Mouse (Mus musculus) CH12.LX (cell line): Measurements from ENCODE around the gene Chmp2a. TPM values are rescaled to one million over a fixed set of nuclear protein-coding genes. Genes with fewer than 3 reads are reported as not detected.

ENCODE experiments used
- DNase-seq: peaks from one replicate; pipeline ENCODE4 v3.0.0-alpha.2; 2013; ENCODE audit errors: extremely low read depth
- H3K27ac ChIP-seq: 2 replicates; pipeline ENCODE4 v1.5.1; 2012; ENCODE audit warnings: low read depth, mild to moderate bottlenecking, control low read depth, moderate library complexity; ENCODE audit not compliant: insufficient read depth
- H3K27me3 ChIP-seq: replicated peaks from 2 replicates; pipeline ENCODE3; 2012; ENCODE audit warnings: inconsistent platforms
- H3K36me3 ChIP-seq, 2 experiments: replicated peaks in 1 of 2; 2 replicates each; pipeline versions ENCODE3 to v1.6.1; 2012; ENCODE audit warnings: inconsistent platforms in 1 of 2, low read length in 1 of 2, mild to moderate bottlenecking in 1 of 2, mixed read lengths in 1 of 2, moderate library complexity in 1 of 2; ENCODE audit not compliant: control insufficient read depth in 1 of 2, insufficient read depth in 1 of 2
- H3K4me1 ChIP-seq, 2 experiments: 2 replicates each; pipeline ENCODE4 v1.6.1; 2012; ENCODE audit warnings: inconsistent platforms in 1 of 2, moderate library complexity in 1 of 2; ENCODE audit not compliant: insufficient read depth in 2 of 2, control insufficient read depth in 1 of 2
- H3K4me2 ChIP-seq: 2 replicates; pipeline ENCODE4 v1.6.1; 2012; ENCODE audit warnings: low read depth, mild to moderate bottlenecking, control low read depth; ENCODE audit not compliant: poor library complexity, insufficient read depth, severe bottlenecking
- H3K4me3 ChIP-seq, 3 experiments: fragments of 150-350 bp in 1 of 3; sonication (generic) in 1 of 3; replicated peaks in 1 of 3; 2 replicates each; pipeline versions ENCODE3 to v1.5.1; 2011 to 2012; ENCODE audit warnings: low read depth in 2 of 3, low read length in 2 of 3, mild to moderate bottlenecking in 2 of 3, moderate library complexity in 2 of 3, control low read depth in 1 of 3, improper control_type of control experiment in 1 of 3, inconsistent platforms in 1 of 3, mixed read lengths in 1 of 3; ENCODE audit not compliant: poor library complexity in 1 of 3
- H3K79me2 ChIP-seq: replicated peaks from 2 replicates; pipeline ENCODE4 v1.6.1; 2012; ENCODE audit warnings: mild to moderate bottlenecking, moderate library complexity; ENCODE audit not compliant: control insufficient read depth, poor library complexity, insufficient read depth, severe bottlenecking; ENCODE audit errors: extremely low read depth
- H3K9ac ChIP-seq: 2 replicates; pipeline ENCODE4 v1.6.1; 2012; ENCODE audit warnings: low read depth, mild to moderate bottlenecking, control low read depth, moderate library complexity; ENCODE audit not compliant: insufficient read depth
- H3K9me3 ChIP-seq: replicated peaks from 2 replicates; pipeline ENCODE3; 2012; ENCODE audit warnings: low read length, inconsistent platforms, mixed read lengths
- BHLHE40 ChIP-seq: IDR thresholded peaks from 2 replicates; pipeline ENCODE4 v1.6.1; 2011; ENCODE audit warnings: mild to moderate bottlenecking, low read depth, low read length, improper control_type of control experiment
- CTCF ChIP-seq, 2 experiments: IDR thresholded peaks in 1 of 2; conservative IDR thresholded peaks in 1 of 2; 2 replicates each; pipeline ENCODE4 v1.5.1; 2011 to 2012; ENCODE audit warnings: low read depth in 2 of 2, low read length in 2 of 2, improper control_type of control experiment in 1 of 2, inconsistent platforms in 1 of 2, mild to moderate bottlenecking in 1 of 2, moderate library complexity in 1 of 2
- E2F4 ChIP-seq: IDR thresholded peaks from 2 replicates; pipeline ENCODE4 v1.6.1; 2011; ENCODE audit warnings: low read depth, low read length, improper control_type of control experiment; ENCODE audit not compliant: insufficient replicate concordance
- ELF1 ChIP-seq: IDR thresholded peaks from 2 replicates; pipeline ENCODE4 v1.6.1; 2014; ENCODE audit warnings: low read depth, mild to moderate bottlenecking, inconsistent platforms, low read length, improper control_type of control experiment
- EP300 ChIP-seq: IDR thresholded peaks from 2 replicates; pipeline ENCODE4 v1.6.1; 2011; ENCODE audit warnings: low read length, improper control_type of control experiment
- GABPA ChIP-seq: IDR thresholded peaks from 2 replicates; pipeline ENCODE4 v1.6.1; 2012; ENCODE audit warnings: low read depth, low read length, improper control_type of control experiment, inconsistent platforms; ENCODE audit not compliant: insufficient replicate concordance
- MAFK ChIP-seq: IDR thresholded peaks from 2 replicates; pipeline ENCODE4 v1.6.1; 2011; ENCODE audit warnings: low read length, improper control_type of control experiment; ENCODE audit not compliant: insufficient replicate concordance
- MAZ ChIP-seq: IDR thresholded peaks from 2 replicates; pipeline ENCODE4 v1.6.1; 2012; ENCODE audit warnings: low read depth, mild to moderate bottlenecking, inconsistent platforms, low read length, improper control_type of control experiment, moderate library complexity
- MEF2A ChIP-seq: IDR thresholded peaks from 2 replicates; pipeline ENCODE4 v1.6.1; 2014; ENCODE audit warnings: low read depth, mild to moderate bottlenecking, inconsistent platforms, low read length, improper control_type of control experiment, borderline replicate concordance
- MYC ChIP-seq: IDR thresholded peaks from 2 replicates; pipeline ENCODE4 v1.6.1; 2011; ENCODE audit warnings: low read depth, mild to moderate bottlenecking, improper control_type of control experiment, low read length
- POLR2A ChIP-seq: IDR thresholded peaks from 2 replicates; pipeline ENCODE4 v1.6.1; 2011; ENCODE audit warnings: low read depth, mild to moderate bottlenecking, improper control_type of control experiment, low read length
- POLR2AphosphoS2 ChIP-seq: IDR thresholded peaks from 2 replicates; pipeline ENCODE4 v1.6.1; 2011; ENCODE audit warnings: low read depth, low read length, improper control_type of control experiment
- RAD21 ChIP-seq: IDR thresholded peaks from 2 replicates; pipeline ENCODE4 v1.6.1; 2011; ENCODE audit warnings: low read depth, mild to moderate bottlenecking, low read length, improper control_type of control experiment, moderate library complexity
- SIN3A ChIP-seq: IDR thresholded peaks from 2 replicates; pipeline ENCODE4 v1.6.1; 2012; ENCODE audit warnings: low read length, improper control_type of control experiment, inconsistent platforms
- SMC3 ChIP-seq: IDR thresholded peaks from 2 replicates; pipeline ENCODE4 v1.6.1; 2011; ENCODE audit warnings: low read depth, low read length, improper control_type of control experiment
- TBP ChIP-seq: conservative IDR thresholded peaks from 2 replicates; pipeline ENCODE4 v1.6.1; 2011; ENCODE audit warnings: low read depth, low read length, improper control_type of control experiment
- UBTF ChIP-seq: IDR thresholded peaks from 2 replicates; pipeline ENCODE4 v1.6.1; 2012; ENCODE audit warnings: low read depth, mild to moderate bottlenecking, inconsistent platforms, low read length, improper control_type of control experiment, moderate library complexity
- ZKSCAN1 ChIP-seq: IDR thresholded peaks from 2 replicates; pipeline ENCODE4 v1.6.1; 2012; ENCODE audit warnings: low read depth, inconsistent platforms, low read length, improper control_type of control experiment, borderline replicate concordance
- ZMIZ1 ChIP-seq: IDR thresholded peaks from 2 replicates; pipeline ENCODE4 v1.6.1; 2012; ENCODE audit warnings: low read depth, mild to moderate bottlenecking, inconsistent platforms, low read length, improper control_type of control experiment
- ZNF384 ChIP-seq: IDR thresholded peaks from 2 replicates; pipeline ENCODE4 v1.6.1; 2012; ENCODE audit warnings: low read depth, low read length, improper control_type of control experiment, inconsistent platforms
- dilution Hi-C: fragments of 300-500 bp; cut with MboI; formaldehyde crosslinking; loops from 2 replicates; pipeline ENCODE4 v1.14.3; 2020; ENCODE audit warnings: low sequenced_read_pairs; ENCODE audit not compliant: extremely low pct_unique_long_range_greater_than_20kb, extremely low pct_ligation_motif_present
- in situ Hi-C: fragments of 300-500 bp; cut with MboI; formaldehyde crosslinking; loops from 3 replicates; pipeline ENCODE4 v1.14.3; 2019; ENCODE audit warnings: low sequenced_read_pairs, low pct_ligation_motif_present, low pct_unique_long_range_greater_than_20kb, mixed read lengths
- polyA plus RNA-seq: library from polyadenylated mRNA; unstranded; fragments of >175 nt; gene quantifications from 2 replicates; pipeline ENCODE4 v1.2.1, GENCODE M21; 2012; ENCODE audit warnings: low read depth; ENCODE audit not compliant: insufficient read length
- total RNA-seq, 2 experiments: library from RNA; depleted of rRNA; stranded (reverse); fragments of 300-350 nt in 1 of 2; fragments of >200 nt in 1 of 2; gene quantifications; 2 replicates each; pipeline ENCODE4 v1.2.3; 2012 to 2014

Chmp2a gene
- total and polyA plus RNA-seq, 3 experiments: 115 to 134 (median 131) TPM

- H3K9me3 ChIP-seq: no peaks in the 10 kb centered on the region
- H3K4me1 ChIP-seq: peaks cover 3 to 4% of the 10 kb centered on the region in 2 experiments; a peak in 1 of 4 replicates
- no peaks in the 10 kb centered on the region for H3K27me3 ChIP-seq
- H3K36me3 ChIP-seq: no peaks in the 10 kb centered on the region
- no peak overlapping the region for H3K4me3 ChIP-seq
- in situ Hi-C loops: no loop called here
- H3K4me2 ChIP-seq: no peak overlapping the region
- TF ChIP-seq ZMIZ1 (no peak), SIN3A (no peak), ELF1 (no peak), MEF2A (no peak), BHLHE40 (no peak), POLR2A (no peak), UBTF (no peak), MAFK (no peak), POLR2AphosphoS2 (no peak), GABPA (no peak), CTCF (conservative IDR thresholded peaks at IDR 0.05 in 1 of 2, IDR thresholded peaks at IDR 0.05 in 1 of 2; ENCODE audit: low read depth in 2 of 2, low read length in 2 of 2) (no peak), MAZ (no peak), ZKSCAN1 (no peak), RAD21 (no peak)
- TF ChIP-seq, all 38 proteins: peak for 0
- Histone ChIP-seq H3K9ac (no peak overlapping the region), H3K79me2 (no peaks in the 10 kb centered on the region), H3K27ac (no peak overlapping the region)
- dilution Hi-C loops: no loop called here
- no peak for DNase-seq
These were observed 41.5 kb downstream of the Chmp2a start for GRCm38 (mm10) chr7:12993148-12993547.

- H3K4me1 ChIP-seq: peaks cover 0 to 11% of the 10 kb centered on the region in 2 experiments; a peak in 2 of 4 replicates
- in situ Hi-C loops (no loop called here), dilution Hi-C loops (no loop called here)
- H3K27ac ChIP-seq: no peak overlapping the region
- no peak overlapping the region for H3K4me3 ChIP-seq
- no peak overlapping the region for H3K4me2 ChIP-seq
- no peak overlapping the region for H3K9ac ChIP-seq
- peak; percentile 28; the same call in 1 of the 2 replicates for TF ChIP-seq MYC
- peak; percentile 66 for TF ChIP-seq RAD21
- TF ChIP-seq CTCF (conservative IDR thresholded peaks at IDR 0.05 in 1 of 2, IDR thresholded peaks at IDR 0.05 in 1 of 2; ENCODE audit: low read depth in 2 of 2, low read length in 2 of 2): peak; percentile 74 to 75
- TF ChIP-seq MEF2A: no peak
- no peak for TF ChIP-seq EP300
- TF ChIP-seq SMC3: peak; percentile 58
- no peak for TF ChIP-seq E2F4
- TF ChIP-seq POLR2A: no peak
- TF ChIP-seq TBP: no peak
- no peak for TF ChIP-seq ZNF384
- H3K79me2 ChIP-seq: no peaks in the 10 kb centered on the region
- DNase-seq: peak; percentile 68
- no peaks in the 10 kb centered on the region for H3K36me3 ChIP-seq
- H3K27me3 ChIP-seq: no peaks in the 10 kb centered on the region
- no peaks in the 10 kb centered on the region for H3K9me3 ChIP-seq
These were observed 42.4 kb downstream of the Chmp2a start for GRCm38 (mm10) chr7:12992222-12992621.
